Mouse (Mus musculus) E14TG2a.4 (cell line): ENCODE measurements at regions not wholly inside any gene's neighbourhood (a gene's known extent, or its start where the extent isn't known, plus 50 kb on each side); places are given as distances from the start of the nearest gene placed in this dataset.
"Not testable (repeated sequence)": the region's sequence is repeated elsewhere in the genome, so short reads cannot be mapped to it uniquely, and the experiment has no call there.

Source experiments
- H3K27me3 ChIP-seq: 2 replicates; pipeline ENCODE4 v1.6.1; 2014; ENCODE audit warnings: low read length, control low read depth; ENCODE audit not compliant: insufficient read depth
- H3K36me3 ChIP-seq: 2 replicates; pipeline ENCODE4 v1.6.1; 2014; ENCODE audit warnings: low read length, control low read depth; ENCODE audit not compliant: insufficient read depth
- H3K4me1 ChIP-seq: replicated peaks from 2 replicates; pipeline ENCODE4 v1.6.1; 2014; ENCODE audit warnings: low read depth, low read length, control low read depth
- H3K4me3 ChIP-seq: replicated peaks from 2 replicates; pipeline ENCODE4 v1.5.1; 2014; ENCODE audit warnings: mild to moderate bottlenecking, low read length
- H3K9me3 ChIP-seq: 2 replicates; pipeline ENCODE4 v1.6.1; 2014; ENCODE audit warnings: low read length, control low read depth
- CTCF ChIP-seq: conservative IDR thresholded peaks from 2 replicates; pipeline ENCODE4 v1.5.1; 2014; ENCODE audit warnings: low read length
- NANOG ChIP-seq: IDR thresholded peaks from 2 replicates; pipeline ENCODE4 v1.6.1; 2014; ENCODE audit warnings: borderline replicate concordance, low read length, mixed read lengths
- POU5F1 ChIP-seq: IDR thresholded peaks from 2 replicates; pipeline ENCODE4 v1.6.1; 2014; ENCODE audit warnings: low read length, borderline replicate concordance

GRCm38 (mm10) chr2:116243191-116243590 lies 177.6 kb upstream of the Meis2 start:
- not testable (repeated sequence) for H3K27me3 ChIP-seq, H3K4me3 ChIP-seq, H3K36me3 ChIP-seq, H3K9me3 ChIP-seq
- TF ChIP-seq NANOG, result peak; percentile 79
- peaks cover 16% of the 10 kb centered on the region for H3K4me1 ChIP-seq

GRCm38 (mm10) chr2:116236731-116237130 lies 171.1 kb upstream of the Meis2 start:
- Histone ChIP-seq H3K9me3 (0 out of 2 replicates have a peak, but pooled peaks cover 3% of the 10 kb centered on the region), H3K27me3 (no peaks in the 10 kb centered on the region), H3K36me3 (no peaks in the 10 kb centered on the region), H3K4me3 (no peak overlapping the region), H3K4me1 (no peaks in the 10 kb centered on the region)
- TF ChIP-seq NANOG (no peak), CTCF (no peak), POU5F1 (no peak)

- TF ChIP-seq NANOG (no peak), POU5F1 (no peak), CTCF (no peak)
- no peaks in the 10 kb centered on the region for H3K27me3 ChIP-seq
Measured at GRCm38 (mm10) chr2:116232793-116233192, 167.2 kb upstream of the Meis2 start.

GRCm38 (mm10) chr2:116216418-116216817 lies 150.8 kb upstream of the Meis2 start:
- no peaks in the 10 kb centered on the region for H3K36me3 ChIP-seq
- no peaks in the 10 kb centered on the region for H3K9me3 ChIP-seq
- H3K4me1 ChIP-seq, result no peaks in the 10 kb centered on the region
- peak; percentile 82 for TF ChIP-seq CTCF
- TF ChIP-seq POU5F1, result no peak
- no peaks in the 10 kb centered on the region for H3K27me3 ChIP-seq
- H3K4me3 ChIP-seq, result no peak overlapping the region

More at GRCm38 (mm10) chr2:116232793-116233192, 167.2 kb upstream of the Meis2 start:
- H3K9me3 ChIP-seq, result no peaks in the 10 kb centered on the region
- no peak overlapping the region for H3K4me3 ChIP-seq
- no peaks in the 10 kb centered on the region for H3K36me3 ChIP-seq
- H3K4me1 ChIP-seq, result no peaks in the 10 kb centered on the region

- H3K27me3 ChIP-seq, result no peaks in the 10 kb centered on the region
- H3K4me3 ChIP-seq, result no peak overlapping the region
- no peaks in the 10 kb centered on the region for H3K36me3 ChIP-seq
- no peaks in the 10 kb centered on the region for H3K9me3 ChIP-seq
- TF ChIP-seq NANOG (no peak), POU5F1 (no peak)
- no peaks in the 10 kb centered on the region for H3K4me1 ChIP-seq
Measured at GRCm38 (mm10) chr2:116201248-116202223, 135.9 kb upstream of the Meis2 start.

GRCm38 (mm10) chr2:116200795-116201194 lies 135.2 kb upstream of the Meis2 start:
- H3K27me3 ChIP-seq, result no peaks in the 10 kb centered on the region
- TF ChIP-seq POU5F1 (no peak), CTCF (no peak), NANOG (no peak)
- H3K4me3 ChIP-seq, result no peak overlapping the region
- no peaks in the 10 kb centered on the region for H3K9me3 ChIP-seq
- no peaks in the 10 kb centered on the region for H3K4me1 ChIP-seq
- no peaks in the 10 kb centered on the region for H3K36me3 ChIP-seq

- Histone ChIP-seq H3K36me3 (no peaks in the 10 kb centered on the region), H3K4me3 (no peak overlapping the region), H3K4me1 (no peaks in the 10 kb centered on the region), H3K27me3 (no peaks in the 10 kb centered on the region), H3K9me3 (no peaks in the 10 kb centered on the region)
- TF ChIP-seq POU5F1, result no peak
- TF ChIP-seq NANOG, result no peak
- TF ChIP-seq CTCF, result no peak
Measured at GRCm38 (mm10) chr2:116181861-116182260, 116.2 kb upstream of the Meis2 start.

- no peaks in the 10 kb centered on the region for H3K36me3 ChIP-seq
- TF ChIP-seq POU5F1, result no peak
- no peak for TF ChIP-seq CTCF
- no peak for TF ChIP-seq NANOG
- no peaks in the 10 kb centered on the region for H3K4me1 ChIP-seq
- H3K9me3 ChIP-seq, result no peaks in the 10 kb centered on the region
- H3K27me3 ChIP-seq, result no peaks in the 10 kb centered on the region
- H3K4me3 ChIP-seq, result no peak overlapping the region
Measured at GRCm38 (mm10) chr2:116177155-116177554, 111.5 kb upstream of the Meis2 start.
